Mouse (Mus musculus) spleen, adult 2 months (tissue): ENCODE measurements around the gene Ucn2. TPM values are rescaled to one million over a fixed set of nuclear protein-coding genes. Genes with fewer than 3 reads are reported as not detected.

Experiments
- DNase-seq, 2 experiments: peaks; one replicate each; pipeline versions ENCODE4 v3.0.0 to v3.0.0-alpha.2; 2012 to 2021; ENCODE audit warnings: low spot score in 2 of 2, low read depth in 1 of 2
- H3K27ac ChIP-seq: fragments of 200-500 bp; 2 replicates; pipeline ENCODE4 v1.5.1; 2012; ENCODE audit warnings: low read length, inconsistent platforms; ENCODE audit not compliant: insufficient read depth
- H3K27me3 ChIP-seq: fragments of 200-500 bp; 2 replicates; pipeline ENCODE4 v1.6.1; 2012; ENCODE audit warnings: mild to moderate bottlenecking, moderate library complexity, low read length, inconsistent platforms; ENCODE audit not compliant: control insufficient read depth, insufficient read depth
- H3K36me3 ChIP-seq: fragments of 200-500 bp; 2 replicates; pipeline ENCODE4 v1.6.1; 2012; ENCODE audit warnings: mild to moderate bottlenecking, low read length, inconsistent platforms; ENCODE audit not compliant: control insufficient read depth, insufficient read depth
- H3K4me1 ChIP-seq: fragments of 200-500 bp; 2 replicates; pipeline ENCODE4 v1.6.1; 2011; ENCODE audit warnings: inconsistent platforms; ENCODE audit not compliant: control insufficient read depth, insufficient read depth, insufficient read length
- H3K4me3 ChIP-seq: fragments of 200-500 bp; 2 replicates; pipeline ENCODE4 v1.5.1; 2011; ENCODE audit warnings: mild to moderate bottlenecking, inconsistent platforms; ENCODE audit not compliant: insufficient read depth, insufficient read length; ENCODE audit errors: extremely low read depth
- CTCF ChIP-seq: fragments of 200-500 bp; IDR thresholded peaks from 2 replicates; pipeline ENCODE4 v1.5.1; 2011; ENCODE audit warnings: mild to moderate bottlenecking, inconsistent platforms; ENCODE audit not compliant: insufficient read depth, insufficient read length, insufficient replicate concordance; ENCODE audit errors: extremely low read depth
- POLR2A ChIP-seq: fragments of 200-500 bp; IDR thresholded peaks from 2 replicates; pipeline ENCODE4 v1.6.1; 2011; ENCODE audit warnings: low read depth, low read length, inconsistent platforms
- WGBS: fragments of 180-500 bp; shearing (Covaris S2); methylation state at CpG from one replicate; pipeline ENCODE4 v1.1.7; 2018; 5-methylcytosine and 5-hydroxymethylcytosine counted together
- polyA plus RNA-seq: library from polyadenylated mRNA; depleted of rRNA; stranded (reverse); fragments of >200 nt; gene quantifications from 2 replicates; pipeline ENCODE4 v1.2.3, GENCODE M21; 2012

Gene Ucn2
- polyA plus RNA-seq, 1 experiment: 0.92 TPM

DNA sequence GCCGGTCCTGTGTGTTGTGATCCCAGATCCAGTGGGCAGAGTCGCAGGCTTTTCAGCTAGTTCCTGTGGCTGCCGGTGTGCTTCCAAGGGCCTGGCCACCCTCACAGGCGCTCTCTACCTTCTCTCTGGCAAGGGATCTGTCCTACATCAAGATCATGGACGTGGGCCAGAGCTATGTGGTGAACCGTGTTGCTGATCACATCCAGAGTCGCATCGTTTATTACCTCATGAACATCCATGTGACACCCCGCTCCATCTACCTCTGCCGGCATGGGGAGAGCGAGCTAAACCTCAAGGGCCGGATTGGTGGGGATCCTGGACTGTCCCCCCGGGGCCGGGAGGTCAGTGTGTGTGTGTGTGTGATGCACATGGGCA, 24.5 kb downstream of the Ucn2 start:
- H3K4me3 ChIP-seq: no peak overlapping the region
- no peaks in the 10 kb centered on the region for H3K27me3 ChIP-seq
- 76% methylated on average over 14 of the region's 14 CpGs for WGBS
- no peak for TF ChIP-seq POLR2A
- no peak for TF ChIP-seq CTCF
- 0 out of 2 replicates have a peak, but pooled peaks cover 3% of the 10 kb centered on the region for H3K4me1 ChIP-seq
- H3K27ac ChIP-seq: no peak overlapping the region
- H3K36me3 ChIP-seq: peaks cover 2% of the 10 kb centered on the region; the same call in 1 of the 2 replicates
- no peak for DNase-seq

DNA sequence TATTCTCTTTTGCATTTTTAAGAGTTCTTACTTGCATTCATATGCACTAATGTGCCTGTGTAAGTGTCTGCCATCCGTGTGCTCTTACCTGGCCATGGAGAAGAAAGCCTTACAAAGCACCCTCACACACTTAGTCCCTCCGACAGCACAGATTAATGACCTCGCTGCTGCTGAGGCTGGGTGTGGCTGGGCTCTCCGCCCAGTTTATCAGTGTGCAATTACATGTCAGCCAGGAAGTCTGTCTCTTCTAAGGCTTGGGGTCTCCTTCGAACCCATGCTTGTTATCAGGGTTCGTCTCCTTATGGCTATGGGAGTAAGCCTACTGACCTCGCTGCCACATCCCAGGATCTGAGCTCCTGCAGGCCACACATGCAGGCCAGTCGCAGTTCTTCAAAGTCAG, 29.6 kb downstream of the Ucn2 start:
- TF ChIP-seq CTCF (no peak), POLR2A (no peak)
- Histone ChIP-seq H3K36me3 (peaks cover under 1% of the 10 kb centered on the region; the same call in 1 of the 2 replicates), H3K4me3 (no peak overlapping the region), H3K4me1 (no peaks in the 10 kb centered on the region), H3K27ac (no peak overlapping the region), H3K27me3 (no peaks in the 10 kb centered on the region)
- DNase-seq: no peak
- WGBS: 84% methylated on average over 8 of the region's 8 CpGs

DNA sequence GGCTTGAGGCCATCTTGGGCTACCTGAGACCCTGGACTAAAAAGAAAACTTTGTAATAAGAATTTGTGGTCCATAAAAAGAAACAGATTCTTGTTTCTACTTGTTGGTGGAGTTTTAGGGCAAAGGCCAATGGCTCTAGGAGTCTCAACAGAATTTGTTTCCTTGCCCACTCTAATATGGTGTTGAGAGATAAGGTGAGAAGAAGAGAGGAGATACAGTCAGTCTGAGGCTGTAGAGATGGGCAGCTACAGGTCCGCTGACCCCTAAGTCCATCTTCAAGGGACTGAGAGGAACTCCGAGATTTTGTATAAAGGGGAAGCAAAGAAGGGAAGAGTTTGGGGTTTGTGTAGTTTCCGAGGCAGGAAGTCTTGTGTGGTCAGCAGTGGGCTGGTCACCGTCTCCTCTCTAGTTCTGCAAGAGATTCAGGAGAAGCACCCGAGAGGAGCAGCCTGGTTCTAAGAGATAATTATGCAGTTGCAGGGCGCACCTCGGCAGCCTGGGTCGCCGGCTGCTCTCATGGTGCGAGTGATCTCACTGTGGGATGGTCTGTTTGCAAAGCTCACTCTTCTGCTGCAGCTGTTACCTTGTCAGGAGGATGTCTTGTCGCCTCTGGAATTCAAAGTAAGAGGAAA, 31.3 kb downstream of the Ucn2 start:
- 37% methylated on average over 11 of the region's 11 CpGs for WGBS
- no peak for TF ChIP-seq CTCF
- TF ChIP-seq POLR2A: no peak
- DNase-seq: no peak
- peaks cover 6% of the 10 kb centered on the region for H3K4me1 ChIP-seq
- no peaks in the 10 kb centered on the region; the same call in 1 of the 2 replicates for H3K36me3 ChIP-seq
- no peak overlapping the region for H3K4me3 ChIP-seq
- H3K27ac ChIP-seq: no peak overlapping the region
- H3K27me3 ChIP-seq: no peaks in the 10 kb centered on the region

DNA sequence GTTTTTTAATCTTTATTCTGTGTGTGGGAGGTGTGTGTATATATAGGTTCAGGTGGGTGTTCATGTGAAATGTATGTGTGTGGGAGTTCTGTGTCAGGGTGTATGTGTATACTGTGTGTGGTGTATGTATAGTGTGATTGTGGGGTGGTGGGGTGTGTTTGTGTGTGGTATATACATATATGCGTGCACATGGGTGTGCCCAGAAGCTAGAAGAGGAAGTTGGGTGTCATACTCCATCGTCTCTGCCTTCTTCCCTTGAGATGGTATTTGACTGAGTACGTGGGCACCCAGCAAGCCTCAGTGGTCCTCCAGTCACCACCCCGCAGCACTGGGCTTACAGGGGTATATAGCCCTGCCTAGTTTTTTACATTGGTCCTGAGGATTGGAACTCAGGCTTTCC, 35.6 kb downstream of the Ucn2 start:
- no peaks in the 10 kb centered on the region for H3K27me3 ChIP-seq
- WGBS: 20% methylated on average over 4 of the region's 4 CpGs
- no peak overlapping the region for H3K4me3 ChIP-seq
- peak; percentile 46 to 51 for DNase-seq
- TF ChIP-seq POLR2A: no peak
- no peak for TF ChIP-seq CTCF
- H3K4me1 ChIP-seq: peaks cover 22% of the 10 kb centered on the region
- no peaks in the 10 kb centered on the region; the same call in 1 of the 2 replicates for H3K36me3 ChIP-seq
- H3K27ac ChIP-seq: peak overlapping the region; percentile 92

DNA sequence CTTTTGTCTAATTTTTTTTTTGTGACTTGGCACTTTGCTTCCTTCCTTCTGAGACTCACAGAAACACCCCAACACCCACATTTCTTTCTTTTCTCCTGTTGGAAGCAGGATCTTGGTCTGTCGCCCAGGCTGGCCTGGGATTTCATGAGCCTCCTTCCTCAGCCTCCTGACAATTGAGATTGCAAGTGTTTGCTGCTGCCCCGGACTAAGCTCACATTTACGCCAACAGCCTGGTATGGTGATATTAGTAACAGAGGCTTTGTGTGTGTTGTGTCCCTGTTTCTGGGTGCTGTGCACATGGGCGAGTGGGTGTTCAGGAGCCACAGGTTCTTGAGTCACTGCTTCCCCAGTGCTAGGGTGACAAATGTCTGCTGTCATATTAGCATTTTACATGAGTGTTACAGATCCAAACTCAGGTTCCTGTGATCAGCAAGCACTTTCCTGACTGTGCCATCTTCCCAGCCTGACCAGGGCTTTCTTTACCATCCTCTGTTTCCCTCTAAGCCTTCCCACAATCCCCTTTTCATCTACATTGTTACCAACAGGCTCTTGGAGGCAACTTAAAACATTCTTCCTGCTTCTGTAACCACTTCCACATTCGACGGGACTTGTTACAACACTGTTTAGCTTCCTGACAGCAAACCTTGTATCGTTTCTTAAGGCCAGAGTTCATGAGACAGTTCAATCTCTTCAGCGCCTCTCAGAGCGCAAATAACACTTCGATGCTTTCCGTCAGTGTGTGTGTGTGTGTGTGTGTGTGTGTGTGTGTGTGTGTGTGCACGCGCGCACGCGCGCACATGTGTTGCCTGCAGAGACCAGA, 37.3 kb downstream of the Ucn2 start:
- peak overlapping the region; percentile 71 for H3K27ac ChIP-seq
- WGBS: 56% methylated on average over 17 of the region's 17 CpGs
- H3K36me3 ChIP-seq: no peaks in the 10 kb centered on the region; the same call in 1 of the 2 replicates
- no peak overlapping the region for H3K4me3 ChIP-seq
- no peak for TF ChIP-seq POLR2A
- TF ChIP-seq CTCF: no peak
- no peaks in the 10 kb centered on the region for H3K27me3 ChIP-seq
- H3K4me1 ChIP-seq: peaks cover 22% of the 10 kb centered on the region
- no peak for DNase-seq

DNA sequence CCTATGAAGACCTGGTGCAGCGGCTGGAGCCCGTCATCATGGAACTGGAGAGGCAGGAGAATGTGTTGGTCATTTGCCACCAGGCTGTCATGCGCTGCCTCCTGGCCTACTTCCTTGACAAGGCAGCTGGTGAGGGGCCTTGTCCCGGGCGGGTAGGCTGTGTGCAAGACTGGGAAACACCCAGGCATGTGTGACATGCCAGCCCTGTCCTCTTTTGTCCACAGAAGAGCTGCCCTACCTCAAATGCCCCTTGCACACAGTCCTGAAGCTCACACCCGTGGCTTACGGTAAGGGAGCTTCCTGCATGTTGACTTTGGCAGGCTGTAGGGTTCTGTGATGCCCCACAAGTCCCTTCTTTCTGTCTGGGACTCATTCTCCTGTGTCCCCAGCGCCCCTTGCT, 41.7 kb downstream of the Ucn2 start:
- no peak for TF ChIP-seq POLR2A
- no peak for TF ChIP-seq CTCF
- Histone ChIP-seq H3K4me1 (peaks cover 15% of the 10 kb centered on the region; the same call in 1 of the 2 replicates), H3K4me3 (no peak overlapping the region), H3K27ac (no peak overlapping the region), H3K36me3 (0 out of 2 replicates have a peak, but pooled peaks cover 2% of the 10 kb centered on the region), H3K27me3 (no peaks in the 10 kb centered on the region)
- 80% methylated on average over 8 of the region's 8 CpGs for WGBS
- no peak for DNase-seq

DNA sequence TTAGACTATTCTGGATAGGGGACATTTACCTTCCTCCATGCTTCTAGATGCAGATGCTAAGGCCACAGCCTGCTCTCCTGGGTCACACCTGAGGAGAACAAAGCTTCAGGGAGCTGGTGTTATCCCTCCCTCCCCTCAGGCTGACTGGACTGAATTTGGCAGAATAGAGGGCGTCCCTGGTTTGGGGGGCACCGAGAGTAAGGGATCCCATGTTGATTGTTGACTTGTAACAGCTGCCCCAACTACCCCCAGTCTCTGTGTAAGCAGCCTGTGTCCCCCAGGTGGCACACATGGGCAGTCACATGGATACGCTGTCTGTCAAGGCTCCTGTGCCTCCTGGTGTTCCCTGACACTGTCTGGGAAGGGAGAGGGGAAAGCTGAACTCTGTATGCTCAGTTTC, 42.6 kb downstream of the Ucn2 start:
- no peak overlapping the region for H3K27ac ChIP-seq
- no peaks in the 10 kb centered on the region for H3K27me3 ChIP-seq
- no peak for DNase-seq
- TF ChIP-seq CTCF: no peak
- TF ChIP-seq POLR2A: no peak
- WGBS: 96% methylated on average over 3 of the region's 3 CpGs
- 0 out of 2 replicates have a peak, but pooled peaks cover 2% of the 10 kb centered on the region for H3K36me3 ChIP-seq
- H3K4me3 ChIP-seq: no peak overlapping the region
- H3K4me1 ChIP-seq: peaks cover 7% of the 10 kb centered on the region; the same call in 1 of the 2 replicates
